Mouse (Mus musculus) thymus, adult 2 months (tissue): ENCODE data around the gene Bend3. TPM values are rescaled to one million over a fixed set of nuclear protein-coding genes. Genes with fewer than 3 reads are reported as not detected.

Experiments used
- DNase-seq: peaks from one replicate; pipeline ENCODE4 v3.0.0; 2021
- H3K27ac ChIP-seq: fragments of 200-500 bp; 2 replicates; pipeline ENCODE4 v1.5.1; 2012; ENCODE audit warnings: low read length, control low read depth; ENCODE audit not compliant: control insufficient read depth, insufficient read depth
- H3K27me3 ChIP-seq: fragments of 200-500 bp; 2 replicates; pipeline ENCODE4 v1.6.1; 2012; ENCODE audit warnings: mild to moderate bottlenecking, low read length, moderate library complexity, mixed read lengths; ENCODE audit not compliant: control insufficient read depth, insufficient read depth
- H3K36me3 ChIP-seq: fragments of 200-500 bp; 2 replicates; pipeline ENCODE4 v1.6.1; 2012; ENCODE audit warnings: mild to moderate bottlenecking, low read length, moderate library complexity; ENCODE audit not compliant: control insufficient read depth, insufficient read depth
- H3K4me1 ChIP-seq: fragments of 200-500 bp; replicated peaks from 2 replicates; pipeline ENCODE4 v1.6.1; 2012; ENCODE audit warnings: low read length; ENCODE audit not compliant: control insufficient read depth, insufficient read depth
- H3K4me3 ChIP-seq: fragments of 200-500 bp; 2 replicates; pipeline ENCODE4 v1.5.1; 2012; ENCODE audit warnings: mild to moderate bottlenecking, low read length, control low read depth, moderate library complexity; ENCODE audit not compliant: control insufficient read depth, insufficient read depth
- CTCF ChIP-seq: fragments of 200-500 bp; IDR thresholded peaks from 2 replicates; pipeline ENCODE4 v1.5.1; 2012; ENCODE audit warnings: mild to moderate bottlenecking, control low read depth, low read length, moderate library complexity, borderline replicate concordance; ENCODE audit not compliant: control insufficient read depth, poor library complexity, insufficient read depth; ENCODE audit errors: extremely low read depth
- POLR2A ChIP-seq: fragments of 200-500 bp; IDR thresholded peaks from 2 replicates; pipeline ENCODE4 v1.6.1; 2012; ENCODE audit warnings: mild to moderate bottlenecking, low read length, control low read depth, moderate library complexity; ENCODE audit not compliant: control insufficient read depth, poor library complexity, insufficient read depth; ENCODE audit errors: extremely low read depth
- WGBS: fragments of 180-500 bp; shearing (Covaris S2); methylation state at CpG from one replicate; pipeline ENCODE4 v1.1.7; 2018; 5-methylcytosine and 5-hydroxymethylcytosine counted together
- polyA plus RNA-seq: library from polyadenylated mRNA; depleted of rRNA; stranded (reverse); fragments of >200 nt; gene quantifications from 2 replicates; pipeline ENCODE4 v1.2.3, GENCODE M21; 2012

Bend3 gene
- polyA plus RNA-seq, 1 experiment = 5.1 TPM

DNA sequence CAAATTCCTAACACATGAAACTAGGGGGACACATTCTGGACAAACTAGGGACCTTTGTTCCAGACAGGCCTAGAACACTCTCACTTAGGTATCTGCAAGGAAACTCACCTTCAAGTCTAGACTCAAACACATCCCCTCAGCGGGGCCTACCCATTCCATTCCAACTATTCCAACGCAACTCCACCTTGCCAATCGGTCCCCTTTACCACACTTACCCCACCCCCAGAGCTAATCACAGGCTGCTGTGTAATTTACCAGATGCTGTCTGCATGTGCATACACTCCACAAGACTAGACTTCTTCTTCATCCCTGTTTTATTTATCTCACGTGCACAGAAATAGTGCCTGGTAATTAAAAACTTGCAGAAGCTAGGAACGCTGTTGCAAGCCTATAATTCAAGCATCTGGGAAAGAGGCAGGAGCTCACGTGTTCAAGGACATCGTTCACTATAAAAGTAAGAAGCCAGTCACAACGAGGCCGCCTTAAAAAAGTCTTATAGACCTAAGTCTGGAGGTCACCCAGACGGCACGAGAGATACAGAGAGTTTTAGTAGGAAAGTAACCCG is 61.2 kb downstream of the Bend3 start:
- Histone ChIP-seq H3K27ac (no peak overlapping the region), H3K4me1 (peaks cover 2% of the 10 kb centered on the region), H3K36me3 (no peaks in the 10 kb centered on the region), H3K4me3 (no peak overlapping the region), H3K27me3 (no peaks in the 10 kb centered on the region)
- DNase-seq = no peak
- WGBS = 27% methylated on average over 12 of the region's 12 CpGs
- TF ChIP-seq POLR2A = no peak
- no peak for TF ChIP-seq CTCF

DNA sequence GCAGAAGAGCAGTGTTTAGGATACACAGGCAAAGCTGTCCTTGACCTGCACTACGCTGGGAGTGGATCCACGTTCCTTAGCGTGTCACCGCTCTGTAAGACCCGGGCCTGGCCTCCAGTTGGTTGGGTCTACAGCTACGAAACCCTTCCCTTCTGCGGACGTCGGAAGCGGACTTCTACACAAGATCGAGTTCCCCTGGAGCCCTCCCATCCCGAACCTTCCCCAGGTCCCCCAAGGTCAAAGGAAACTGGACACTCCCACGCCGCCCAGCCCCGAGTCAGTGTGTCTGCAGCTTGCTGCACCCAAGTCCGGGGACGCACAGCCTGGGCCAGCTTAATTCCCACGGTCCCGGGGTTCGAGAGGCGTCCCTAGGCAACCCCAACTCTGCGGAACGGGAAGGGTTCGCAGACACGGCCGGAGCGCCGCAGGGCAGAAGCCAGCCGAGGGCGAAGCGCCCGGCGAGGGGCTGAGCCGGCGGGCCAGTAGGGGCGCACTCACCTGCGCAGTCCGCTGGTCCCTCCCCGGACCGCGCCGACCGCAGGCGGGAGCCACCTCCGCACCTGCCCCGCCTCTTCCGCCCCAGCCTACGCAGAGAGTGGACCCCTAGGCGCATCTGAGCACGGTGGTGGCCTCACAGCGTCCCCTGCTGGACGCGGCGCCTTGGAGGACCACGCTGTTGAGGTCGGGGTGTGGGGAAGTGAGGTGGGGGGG is 62.0 kb downstream of the Bend3 start, which contains the start of gene 1700021F05Rik:
Gene 1700021F05Rik (minus strand): TSS at position 553 of the 711 bp plus-strand sequence.
- WGBS = 1% methylated on average over 56 of the region's 56 CpGs
- Histone ChIP-seq H3K4me1 (peaks cover 2% of the 10 kb centered on the region), H3K27me3 (no peaks in the 10 kb centered on the region), H3K27ac (no peak within 1 kb of the TSS), H3K36me3 (no peaks in the 10 kb centered on the region), H3K4me3 (peak within 1 kb of the TSS; percentile 96)
- TF ChIP-seq CTCF (peak; percentile 98), POLR2A (peak; percentile 79; the same call in 1 of the 2 replicates)
- peak; percentile 96 for DNase-seq

DNA sequence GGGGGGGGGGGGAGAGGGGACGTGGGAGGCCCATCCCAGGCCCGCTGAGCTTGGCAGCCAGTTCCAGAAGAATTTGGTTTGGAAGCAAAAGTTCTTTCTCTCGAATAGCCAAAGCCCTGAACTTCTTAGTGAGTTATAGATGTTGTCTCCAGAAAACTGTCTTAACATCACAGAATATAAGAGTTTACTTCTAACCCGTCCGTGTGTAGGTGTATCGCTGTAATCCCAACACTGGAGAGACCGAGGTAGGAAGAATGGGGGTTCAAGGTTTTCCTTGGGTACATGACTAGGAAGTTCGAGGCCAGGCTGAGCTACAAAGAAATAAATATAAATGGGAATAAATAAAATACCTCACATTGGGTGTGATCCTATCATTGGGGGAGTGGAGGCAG is 62.5 kb downstream of the Bend3 start:
- H3K36me3 ChIP-seq = no peaks in the 10 kb centered on the region
- H3K27ac ChIP-seq = no peak overlapping the region
- no peak overlapping the region for H3K4me3 ChIP-seq
- TF ChIP-seq CTCF (no peak), POLR2A (no peak)
- H3K27me3 ChIP-seq = no peaks in the 10 kb centered on the region
- peaks cover 2% of the 10 kb centered on the region for H3K4me1 ChIP-seq
- no peak for DNase-seq
- WGBS = 45% methylated on average over 7 of the region's 8 CpGs

DNA sequence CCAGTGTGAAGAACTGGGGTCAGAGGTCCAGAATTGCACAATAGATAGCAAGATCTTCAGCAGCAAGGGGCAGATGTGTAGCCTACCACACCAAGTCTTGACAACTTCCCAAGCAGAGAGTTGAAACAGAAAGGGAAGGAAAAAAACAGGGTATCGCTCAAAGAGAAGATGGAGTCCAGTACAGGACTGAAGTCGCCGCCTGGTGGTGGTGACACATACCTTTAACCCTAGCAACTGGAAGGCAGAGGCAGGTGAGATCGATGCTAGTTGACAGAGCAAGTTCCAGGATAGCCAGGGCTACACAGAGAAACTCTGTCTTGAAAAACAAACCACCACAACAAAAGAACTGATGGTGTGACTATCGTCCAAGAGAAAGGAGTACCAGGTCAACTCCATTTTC is 70.8 kb downstream of the Bend3 start:
- no peak for TF ChIP-seq POLR2A
- no peaks in the 10 kb centered on the region for H3K36me3 ChIP-seq
- no peaks in the 10 kb centered on the region for H3K4me1 ChIP-seq
- H3K27ac ChIP-seq = no peak overlapping the region
- no peak for DNase-seq
- 78% methylated on average over 5 of the region's 5 CpGs for WGBS
- H3K4me3 ChIP-seq = no peak overlapping the region
- H3K27me3 ChIP-seq = no peaks in the 10 kb centered on the region

DNA sequence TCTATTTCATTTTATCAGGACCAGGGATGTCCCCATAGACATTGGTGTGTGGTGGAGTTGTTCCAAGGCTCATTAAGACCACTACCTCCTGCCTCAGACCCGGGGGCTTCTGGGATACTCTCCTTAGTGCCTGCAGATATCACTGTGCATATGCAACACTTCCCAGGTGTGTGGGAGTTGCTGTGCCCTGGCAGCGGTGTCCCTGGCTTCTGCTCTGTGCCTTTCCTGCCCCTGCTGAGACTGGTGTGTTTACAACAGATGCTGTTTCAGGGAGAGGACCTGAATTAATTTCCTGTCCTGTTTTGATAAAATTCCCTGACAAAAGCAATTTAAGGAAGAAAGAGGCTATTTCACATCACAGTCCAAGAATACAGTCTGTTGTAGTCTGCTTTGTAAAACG is 72.3 kb downstream of the Bend3 start:
- no peak for DNase-seq
- Histone ChIP-seq H3K4me1 (no peaks in the 10 kb centered on the region), H3K27me3 (no peaks in the 10 kb centered on the region), H3K36me3 (no peaks in the 10 kb centered on the region), H3K27ac (no peak overlapping the region), H3K4me3 (no peak overlapping the region)
- no peak for TF ChIP-seq CTCF
- TF ChIP-seq POLR2A = no peak
- WGBS = 70% methylated on average over 3 of the region's 3 CpGs

DNA sequence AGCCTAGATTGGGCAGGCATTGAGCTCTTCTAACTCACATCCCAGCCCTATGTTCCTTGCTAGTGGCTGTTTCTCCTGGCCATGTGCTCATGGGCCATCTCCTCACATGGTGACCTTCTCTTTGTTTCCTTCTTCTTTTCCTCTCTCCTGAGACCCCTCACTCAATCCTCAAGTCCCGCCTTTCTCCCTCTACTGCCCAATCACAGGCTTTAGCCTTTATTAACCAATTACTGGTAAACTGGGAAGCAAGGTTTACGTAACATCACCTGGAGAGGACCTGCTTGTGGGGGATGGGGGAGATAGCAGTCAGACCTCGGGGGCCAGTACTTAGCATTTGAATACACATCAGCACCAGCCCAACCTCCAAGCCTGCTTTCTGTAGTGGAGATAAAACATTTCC is 72.8 kb downstream of the Bend3 start:
- H3K27ac ChIP-seq = no peak overlapping the region
- no peaks in the 10 kb centered on the region for H3K36me3 ChIP-seq
- H3K27me3 ChIP-seq = no peaks in the 10 kb centered on the region
- no peak for TF ChIP-seq POLR2A
- TF ChIP-seq CTCF = no peak
- DNase-seq = no peak
- no peak overlapping the region for H3K4me3 ChIP-seq
- WGBS = 76% methylated on average over 3 of the region's 3 CpGs
- no peaks in the 10 kb centered on the region for H3K4me1 ChIP-seq

DNA sequence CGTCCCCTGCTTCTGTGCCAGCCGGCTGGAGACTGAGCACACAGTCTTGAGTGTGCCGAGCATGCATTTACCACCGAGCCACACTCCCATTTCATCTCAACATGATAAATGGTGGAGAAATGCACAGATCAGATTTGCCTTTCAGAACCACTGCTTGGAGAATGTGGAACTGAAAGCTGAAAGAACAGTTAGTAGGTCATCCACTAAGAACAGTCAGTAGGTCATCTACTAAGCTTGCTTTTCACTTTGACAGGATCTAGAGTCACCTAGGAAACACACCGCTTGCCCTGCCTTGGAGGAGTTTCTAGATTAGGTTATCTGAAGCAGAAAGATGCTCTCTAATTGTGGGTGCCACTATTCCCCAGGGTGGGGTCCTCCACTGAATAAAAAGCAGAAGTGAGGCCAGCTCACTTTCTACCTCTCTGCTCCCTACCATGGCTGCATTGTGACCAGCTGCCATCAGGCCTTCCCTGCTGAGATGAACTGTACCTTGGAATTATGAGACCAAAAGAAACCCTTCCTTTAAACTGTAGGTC is 79.1 kb downstream of the Bend3 start:
- TF ChIP-seq CTCF (no peak), POLR2A (no peak)
- WGBS = 86% methylated on average over 5 of the region's 5 CpGs
- DNase-seq = no peak
- no peaks in the 10 kb centered on the region for H3K36me3 ChIP-seq
- no peak overlapping the region for H3K4me3 ChIP-seq
- H3K4me1 ChIP-seq = no peaks in the 10 kb centered on the region
- H3K27ac ChIP-seq = no peak overlapping the region
- no peaks in the 10 kb centered on the region for H3K27me3 ChIP-seq
